Mouse (Mus musculus) lung, embryonic 16.5 days (tissue): ENCODE measurements around the gene Nrip1. TPM values are rescaled to one million over a fixed set of nuclear protein-coding genes. Genes with fewer than 3 reads are reported as not detected.

Experiments used
- ATAC-seq: fragments of 200-750 bp; cut with Nextera tagmentation; 2 replicates; pipeline ENCODE4 v1.8.0; 2017; ENCODE audit warnings: low read depth, mild to moderate bottlenecking, moderate library complexity
- H3K27ac ChIP-seq: fragments of 300-500 bp; sonication (generic); 2 replicates; pipeline ENCODE4 v1.5.1; 2014; ENCODE audit warnings: mild to moderate bottlenecking, control low read depth, low read length
- H3K27me3 ChIP-seq: fragments of 300-500 bp; sonication (generic); 2 replicates; pipeline ENCODE4 v1.6.1; 2014; ENCODE audit warnings: low read depth, low read length, mixed read lengths; ENCODE audit not compliant: control insufficient read depth, insufficient read depth
- H3K36me3 ChIP-seq: fragments of 300-500 bp; sonication (generic); 2 replicates; pipeline ENCODE4 v1.6.1; 2014; ENCODE audit warnings: low read length; ENCODE audit not compliant: control insufficient read depth, insufficient read depth
- H3K4me1 ChIP-seq: fragments of 300-500 bp; sonication (generic); replicated peaks from 2 replicates; pipeline ENCODE4 v1.6.1; 2014; ENCODE audit warnings: low read length, mixed read lengths; ENCODE audit not compliant: control insufficient read depth, insufficient read depth
- H3K4me2 ChIP-seq: fragments of 300-500 bp; sonication (generic); 2 replicates; pipeline ENCODE4 v1.6.1; 2014; ENCODE audit warnings: low read depth, low read length, control low read depth
- H3K4me3 ChIP-seq: fragments of 300-500 bp; sonication (generic); 2 replicates; pipeline ENCODE4 v1.5.1; 2014; ENCODE audit warnings: mild to moderate bottlenecking, low read length, control low read depth
- H3K9ac ChIP-seq: fragments of 300-500 bp; sonication (generic); 2 replicates; pipeline ENCODE4 v1.6.1; 2014; ENCODE audit warnings: low read length, control low read depth
- H3K9me3 ChIP-seq: fragments of 300-500 bp; sonication (generic); 2 replicates; pipeline ENCODE4 v1.6.1; 2016; ENCODE audit warnings: low read length; ENCODE audit not compliant: control insufficient read depth
- WGBS: fragments of 180-500 bp; shearing (Covaris S2); extraction: QIAGEN DNeasy Blood & Tissue Kit; methylation state at CpG from one replicate; pipeline ENCODE4 v1.1.7; 2014; 5-methylcytosine and 5-hydroxymethylcytosine counted together
- polyA plus RNA-seq: library from polyadenylated mRNA; unstranded; fragments of >200 nt; fragmentation: Nextera tagmentation; extraction: Ambion mirVana; gene quantifications from 2 replicates; pipeline ENCODE4 v1.2.1, GENCODE M21; 2015

The Nrip1 gene
- polyA plus RNA-seq, 1 experiment from 2014 or later = 45.4 TPM

GRCm38 (mm10) chr16:76386071-76386470 lies 12.4 kb upstream of the Nrip1 start:
- Histone ChIP-seq H3K4me1 (no peaks in the 10 kb centered on the region), H3K27ac (no peak overlapping the region), H3K4me3 (no peak overlapping the region), H3K4me2 (no peak overlapping the region), H3K9ac (no peak overlapping the region), H3K27me3 (no peaks in the 10 kb centered on the region), H3K9me3 (no peaks in the 10 kb centered on the region), H3K36me3 (no peaks in the 10 kb centered on the region)
- no peak for ATAC-seq
- 84% methylated on average over 4 of the region's 4 CpGs for WGBS

- no peak for ATAC-seq
- Histone ChIP-seq H3K9me3 (no peaks in the 10 kb centered on the region), H3K9ac (no peak overlapping the region), H3K27me3 (no peaks in the 10 kb centered on the region), H3K4me3 (no peak overlapping the region), H3K27ac (no peak overlapping the region), H3K4me1 (no peaks in the 10 kb centered on the region; the same call in 1 of the 2 replicates), H3K4me2 (no peak overlapping the region), H3K36me3 (no peaks in the 10 kb centered on the region)
- WGBS = 90% methylated on average over 3 of the region's 3 CpGs
Observed at GRCm38 (mm10) chr16:76377211-76377610, 3.6 kb upstream of the Nrip1 start.

GRCm38 (mm10) chr16:76376661-76377060 lies 3.0 kb upstream of the Nrip1 start:
- Histone ChIP-seq H3K27me3 (no peaks in the 10 kb centered on the region), H3K4me2 (no peak overlapping the region), H3K9me3 (no peaks in the 10 kb centered on the region), H3K9ac (no peak overlapping the region), H3K4me1 (no peaks in the 10 kb centered on the region; the same call in 1 of the 2 replicates), H3K4me3 (no peak overlapping the region), H3K36me3 (no peaks in the 10 kb centered on the region), H3K27ac (no peak overlapping the region)
- ATAC-seq = no peak
- WGBS = 90% methylated on average over 8 of the region's 8 CpGs

- Histone ChIP-seq H3K4me1 (peaks cover 29% of the 10 kb centered on the region), H3K9me3 (no peaks in the 10 kb centered on the region), H3K4me2 (peak overlapping the region; percentile 75), H3K36me3 (no peaks in the 10 kb centered on the region), H3K9ac (peak overlapping the region; percentile 97), H3K27me3 (no peaks in the 10 kb centered on the region), H3K4me3 (peak overlapping the region; percentile 84), H3K27ac (peak overlapping the region; percentile 99)
- peak; percentile 94 for ATAC-seq
- WGBS = under 1% methylated on average over 62 of the region's 70 CpGs
Observed at GRCm38 (mm10) chr16:76372941-76373561, 576 bp downstream of the Nrip1 start.

- Histone ChIP-seq H3K27me3 (no peaks in the 10 kb centered on the region), H3K36me3 (no peaks in the 10 kb centered on the region), H3K9me3 (no peaks in the 10 kb centered on the region), H3K4me3 (peak overlapping the region; percentile 84), H3K9ac (peak overlapping the region; percentile 97), H3K4me1 (peaks cover 31% of the 10 kb centered on the region), H3K27ac (peak overlapping the region; percentile 99), H3K4me2 (peak overlapping the region; percentile 70)
- peak; percentile 59 for ATAC-seq
- WGBS = 2% methylated on average over 44 of the region's 102 CpGs
Observed at GRCm38 (mm10) chr16:76372045-76372940, 1.3 kb downstream of the Nrip1 start.

GRCm38 (mm10) chr16:76371614-76371917 lies 2.1 kb downstream of the Nrip1 start:
- ATAC-seq = no peak
- H3K9ac ChIP-seq = peak overlapping the region; percentile 97
- peak overlapping the region; percentile 84 for H3K4me3 ChIP-seq
- H3K9me3 ChIP-seq = no peaks in the 10 kb centered on the region
- no peaks in the 10 kb centered on the region for H3K36me3 ChIP-seq
- under 1% methylated on average over 7 of the region's 7 CpGs for WGBS
- H3K27me3 ChIP-seq = no peaks in the 10 kb centered on the region
- H3K4me2 ChIP-seq = peak overlapping the region; percentile 70
- H3K4me1 ChIP-seq = peaks cover 34% of the 10 kb centered on the region
- H3K27ac ChIP-seq = peak overlapping the region; percentile 99

- no peaks in the 10 kb centered on the region for H3K9me3 ChIP-seq
- 9% methylated on average over 12 of the region's 12 CpGs for WGBS
- peak overlapping the region; percentile 99; the same call in 1 of the 2 replicates for H3K27ac ChIP-seq
Observed at GRCm38 (mm10) chr16:76370716-76371613, 2.7 kb downstream of the Nrip1 start.

GRCm38 (mm10) chr16:76370041-76370715 lies 3.4 kb downstream of the Nrip1 start:
- ATAC-seq = no peak
- H3K4me3 ChIP-seq = peak overlapping the region; percentile 84
- peak overlapping the region; percentile 70 for H3K4me2 ChIP-seq
- no peaks in the 10 kb centered on the region for H3K27me3 ChIP-seq
- 0 out of 2 replicates have a peak overlapping the region, but pooled peaks have one; percentile 5 for H3K9ac ChIP-seq
- H3K36me3 ChIP-seq = 0 out of 2 replicates have a peak, but pooled peaks cover 3% of the 10 kb centered on the region
- H3K4me1 ChIP-seq = peaks cover 34% of the 10 kb centered on the region
- H3K27ac ChIP-seq = no peak overlapping the region; the same call in 1 of the 2 replicates
- WGBS = 13% methylated on average over 6 of the region's 6 CpGs
- H3K9me3 ChIP-seq = no peaks in the 10 kb centered on the region

More at GRCm38 (mm10) chr16:76370716-76371613, 2.7 kb downstream of the Nrip1 start:
- H3K9ac ChIP-seq = peak overlapping the region; percentile 97
- H3K4me3 ChIP-seq = peak overlapping the region; percentile 84
- no peaks in the 10 kb centered on the region for H3K36me3 ChIP-seq
- H3K4me2 ChIP-seq = peak overlapping the region; percentile 70
- no peaks in the 10 kb centered on the region for H3K27me3 ChIP-seq
- peaks cover 34% of the 10 kb centered on the region for H3K4me1 ChIP-seq
- no peak for ATAC-seq
